Comparison of ENCODE assay signal across 9 mouse cellular contexts in genomic region chr7:80207314-80207731, GRCm38 (mm10). TPM values are rescaled to one million over a fixed set of nuclear protein-coding genes. Genes with fewer than 3 reads are reported as not detected.
A peak's percentile ranks its signal among the peaks of the same experiment; 100 is the strongest.
DNase-seq lines count a peak whose midpoint lies in the region; ATAC-seq and TF ChIP-seq lines count a peak whose summit lies in the region.
"Had no signal": no experiment of that assay in that cellular context is flagged by ENCODE, and none has a peak within 500 bp of the region (broad histone marks: within the 10 kb centered on the region; RNA-seq: fewer than 3 reads in every experiment).

No protein-coding gene starts in this region.

- no peak for ATAC-seq in hindbrain, embryonic 11.5 days (ENCODE audit: low FRiP score)
- ATAC-seq in G1E (ENCODE audit: extremely low read depth, insufficient number of reproducible peaks, low FRiP score, poor library complexity, severe bottlenecking) = no peak
- ATAC-seq in intestine, postnatal 0 days = peak; percentile 81
- ATAC-seq in liver, embryonic 15.5 days (ENCODE audit: insufficient read depth) = no peak
- ATAC-seq in midbrain, postnatal 0 days (ENCODE audit: low FRiP score) = no peak
- ATAC-seq in forebrain, embryonic 16.5 days = no peak

- WGBS in hindbrain, embryonic 10.5 days = 69% methylated on average over 3 of the region's 3 CpGs
- 75% methylated on average over 3 of the region's 3 CpGs for WGBS in hindbrain, embryonic 11.5 days
- WGBS in intestine, postnatal 0 days = 28% methylated on average over 3 of the region's 3 CpGs
- 20% methylated on average over 3 of the region's 3 CpGs for WGBS in liver, embryonic 15.5 days (ENCODE audit: insufficient replicate concordance)
- WGBS in midbrain, postnatal 0 days = 76% methylated on average over 3 of the region's 3 CpGs
- WGBS in forebrain, embryonic 16.5 days = 75% methylated on average over 3 of the region's 3 CpGs

- H3K9me3 ChIP-seq in hindbrain, embryonic 10.5 days = no peaks in the 10 kb centered on the region
- H3K9me3 ChIP-seq in hindbrain, embryonic 11.5 days (ENCODE audit: control insufficient read depth, low read length) = no peaks in the 10 kb centered on the region
- no peaks in the 10 kb centered on the region for H3K9me3 ChIP-seq in G1E (replicated peaks)
- no peaks in the 10 kb centered on the region for H3K9me3 ChIP-seq in intestine, postnatal 0 days (ENCODE audit: control insufficient read depth)
- H3K9me3 ChIP-seq in liver, embryonic 15.5 days (replicated peaks) = no peaks in the 10 kb centered on the region
- no peaks in the 10 kb centered on the region for H3K9me3 ChIP-seq in midbrain, postnatal 0 days (ENCODE audit: low read length)
- H3K9me3 ChIP-seq in forebrain, embryonic 16.5 days (ENCODE audit: control insufficient read depth, low read length) = no peaks in the 10 kb centered on the region

- H3K4me1 ChIP-seq in hindbrain, embryonic 10.5 days (replicated peaks) = peaks cover 75% of the 10 kb centered on the region
- no peaks in the 10 kb centered on the region; the same call in 1 of the 2 replicates for H3K4me1 ChIP-seq in hindbrain, embryonic 11.5 days (replicated peaks; ENCODE audit: control insufficient read depth, insufficient read depth, low read length)
- H3K4me1 ChIP-seq in G1E (ENCODE audit: insufficient read depth, low read depth, low read length) = peaks cover 99% of the 10 kb centered on the region
- peaks cover 21% of the 10 kb centered on the region; the same call in 1 of the 2 replicates for H3K4me1 ChIP-seq in intestine, postnatal 0 days (replicated peaks; ENCODE audit: control insufficient read depth, insufficient read depth, low read length)
- peaks cover 100% of the 10 kb centered on the region for H3K4me1 ChIP-seq in liver, embryonic 15.5 days (replicated peaks)
- H3K4me1 ChIP-seq in midbrain, postnatal 0 days (ENCODE audit: insufficient read depth, low read length) = no peaks in the 10 kb centered on the region; the same call in 1 of the 2 replicates
- H3K4me1 ChIP-seq in forebrain, embryonic 16.5 days (replicated peaks; ENCODE audit: control insufficient read depth, insufficient read depth, low read length) = peaks cover 41% of the 10 kb centered on the region

- DNase-seq in hindbrain, embryonic 10.5 days (ENCODE audit: low spot score) = no peak
- no peak for DNase-seq in hindbrain, embryonic 11.5 days (ENCODE audit: low spot score)
- no peak for DNase-seq in G1E (ENCODE audit: low spot score)
- no peak for DNase-seq in midbrain, postnatal 0 days (ENCODE audit: low spot score)
- DNase-seq in layer of hippocampus, adult 11-12 months (ENCODE audit: low spot score) = no peak

- H3K27me3 ChIP-seq in hindbrain, embryonic 10.5 days (ENCODE audit: insufficient read depth, poor library complexity, severe bottlenecking) = no peaks in the 10 kb centered on the region
- no peaks in the 10 kb centered on the region for H3K27me3 ChIP-seq in hindbrain, embryonic 11.5 days (ENCODE audit: control insufficient read depth, insufficient read depth, low read length)
- H3K27me3 ChIP-seq in G1E (ENCODE audit: insufficient read depth, low read length) = no peaks in the 10 kb centered on the region
- H3K27me3 ChIP-seq in intestine, postnatal 0 days (replicated peaks; ENCODE audit: control insufficient read depth, insufficient read depth, low read length) = no peaks in the 10 kb centered on the region
- H3K27me3 ChIP-seq in liver, embryonic 15.5 days = no peaks in the 10 kb centered on the region
- no peaks in the 10 kb centered on the region for H3K27me3 ChIP-seq in midbrain, postnatal 0 days (ENCODE audit: insufficient read depth, low read length)
- no peaks in the 10 kb centered on the region for H3K27me3 ChIP-seq in forebrain, embryonic 16.5 days (replicated peaks; ENCODE audit: control insufficient read depth, insufficient read depth, low read length)

- TF ChIP-seq CTCF in G1E (IDR thresholded peaks at IDR 0.05; ENCODE audit: low read depth, low read length) = no peak
- no peak for TF ChIP-seq CTCF in intestine, postnatal 0 days (IDR thresholded peaks at IDR 0.05; ENCODE audit: low read depth)
- TF ChIP-seq CTCF in midbrain, postnatal 0 days (IDR thresholded peaks at IDR 0.05) = no peak

- H3K36me3 ChIP-seq in hindbrain, embryonic 10.5 days = peaks cover 8% of the 10 kb centered on the region
- no peaks in the 10 kb centered on the region for H3K36me3 ChIP-seq in hindbrain, embryonic 11.5 days (ENCODE audit: control insufficient read depth, insufficient read depth, low read length)
- peaks cover 72% of the 10 kb centered on the region for H3K36me3 ChIP-seq in G1E (replicated peaks)
- peaks cover 15% of the 10 kb centered on the region; the same call in 1 of the 2 replicates for H3K36me3 ChIP-seq in intestine, postnatal 0 days (ENCODE audit: control insufficient read depth, insufficient read depth)
- peaks cover 30% of the 10 kb centered on the region for H3K36me3 ChIP-seq in liver, embryonic 15.5 days (replicated peaks)
- H3K36me3 ChIP-seq in midbrain, postnatal 0 days (ENCODE audit: insufficient read depth, low read length) = 0 out of 2 replicates have a peak, but pooled peaks cover 3% of the 10 kb centered on the region
- H3K36me3 ChIP-seq in forebrain, embryonic 16.5 days (ENCODE audit: control insufficient read depth, insufficient read depth) = no peaks in the 10 kb centered on the region

- peak overlapping the region; percentile 30 for H3K27ac ChIP-seq in hindbrain, embryonic 10.5 days
- no peak overlapping the region for H3K27ac ChIP-seq in hindbrain, embryonic 11.5 days (ENCODE audit: low read depth, low read length)
- H3K27ac ChIP-seq in intestine, postnatal 0 days (ENCODE audit: low read depth, low read length) = peak overlapping the region; percentile 97
- peak overlapping the region; percentile 100 for H3K27ac ChIP-seq in liver, embryonic 15.5 days (replicated peaks)
- no peak overlapping the region for H3K27ac ChIP-seq in midbrain, postnatal 0 days (ENCODE audit: low read depth, low read length)
- no peak overlapping the region for H3K27ac ChIP-seq in forebrain, embryonic 16.5 days (ENCODE audit: low read length)
- H3K27ac ChIP-seq: hindbrain, postnatal 0 days had no signal

- no peak overlapping the region for H3K9ac ChIP-seq in hindbrain, embryonic 11.5 days (ENCODE audit: low read depth, low read length)
- H3K9ac ChIP-seq in intestine, postnatal 0 days (ENCODE audit: low read depth, low read length) = peak overlapping the region; percentile 34
- H3K9ac ChIP-seq in liver, embryonic 15.5 days = peak overlapping the region; percentile 71
- H3K9ac ChIP-seq in midbrain, postnatal 0 days (replicated peaks; ENCODE audit: low read length, poor library complexity, severe bottlenecking) = no peak overlapping the region
- H3K9ac ChIP-seq in forebrain, embryonic 16.5 days (replicated peaks; ENCODE audit: low read depth, low read length) = no peak overlapping the region

- H3K4me3 ChIP-seq in hindbrain, embryonic 10.5 days = no peak overlapping the region
- no peak overlapping the region for H3K4me3 ChIP-seq in hindbrain, embryonic 11.5 days (ENCODE audit: low read depth, low read length)
- H3K4me3 ChIP-seq in G1E (ENCODE audit: low read depth, low read length) = peak overlapping the region; percentile 67; the same call in 1 of the 2 replicates
- no peak overlapping the region for H3K4me3 ChIP-seq in intestine, postnatal 0 days (ENCODE audit: low read depth, low read length)
- H3K4me3 ChIP-seq in liver, embryonic 15.5 days (replicated peaks) = peak overlapping the region; percentile 40
- H3K4me3 ChIP-seq in midbrain, postnatal 0 days (ENCODE audit: low read depth, low read length) = no peak overlapping the region
- no peak overlapping the region for H3K4me3 ChIP-seq in forebrain, embryonic 16.5 days (replicated peaks; ENCODE audit: low read length)

- H3K4me2 ChIP-seq in hindbrain, embryonic 11.5 days (replicated peaks; ENCODE audit: low read depth, low read length) = no peak overlapping the region
- H3K4me2 ChIP-seq in intestine, postnatal 0 days (replicated peaks; ENCODE audit: low read depth) = peak overlapping the region; percentile 30; the same call in 1 of the 2 replicates
- peak overlapping the region; percentile 91 for H3K4me2 ChIP-seq in liver, embryonic 15.5 days
- H3K4me2 ChIP-seq in midbrain, postnatal 0 days (ENCODE audit: low read depth, low read length, poor library complexity, severe bottlenecking) = no peak overlapping the region
- H3K4me2 ChIP-seq in forebrain, embryonic 16.5 days (ENCODE audit: low read length) = no peak overlapping the region

RNA-seq across cellular contexts. Expression of gene Sema4b, which starts 20.7 kb away (rescaled TPM):
- 14.0 and 17.5 TPM in 2 replicates for polyA plus RNA-seq in hindbrain, embryonic 10.5 days (2016; fragmentation: Nextera tagmentation; extraction: Ambion mirVana)
- polyA plus RNA-seq in hindbrain, embryonic 11.5 days (2014; fragmentation: Nextera tagmentation; extraction: Ambion mirVana) = 10.5 and 15.6 TPM in 2 replicates
- total RNA-seq in G1E (2014; fragmentation: Nextera tagmentation) (35.6 and 69.0 TPM in 2 replicates), G1E (2017) (21.7 and 23.9 TPM in 2 replicates)
- 19.0 and 26.5 TPM in 2 replicates for polyA plus RNA-seq in G1E (2012)
- polyA plus RNA-seq in intestine, postnatal 0 days (2015; fragmentation: Nextera tagmentation; extraction: Ambion mirVana) = 23.1 and 25.1 TPM in 2 replicates
- 15.2 and 15.5 TPM in 2 replicates for polyA plus RNA-seq in liver, embryonic 15.5 days (2015; fragmentation: Nextera tagmentation; extraction: Ambion mirVana)
- 40.3 and 43.7 TPM in 2 replicates for total RNA-seq in midbrain, postnatal 0 days (2014; rRNA removed)
- polyA plus RNA-seq in midbrain, postnatal 0 days (2015; fragmentation: Nextera tagmentation; extraction: Ambion mirVana) = 26.3 and 29.2 TPM in 2 replicates
- polyA plus RNA-seq in forebrain, embryonic 16.5 days (2015; fragmentation: Nextera tagmentation; extraction: Ambion mirVana) = 20.6 and 26.6 TPM in 2 replicates

RNA-seq across cellular contexts. Expression of gene Cib1, which starts 25.3 kb away (rescaled TPM):
- 74.8 and 79.6 TPM in 2 replicates for polyA plus RNA-seq in hindbrain, embryonic 10.5 days (2016; fragmentation: Nextera tagmentation; extraction: Ambion mirVana)
- 58.9 and 61.7 TPM in 2 replicates for polyA plus RNA-seq in hindbrain, embryonic 11.5 days (2014; fragmentation: Nextera tagmentation; extraction: Ambion mirVana)
- total RNA-seq in G1E (2014; fragmentation: Nextera tagmentation) (35.2 and 44.2 TPM in 2 replicates), G1E (2017) (82.9 and 124 TPM in 2 replicates)
- 43.6 and 49.6 TPM in 2 replicates for polyA plus RNA-seq in G1E (2012)
- 526 and 531 TPM in 2 replicates for polyA plus RNA-seq in intestine, postnatal 0 days (2015; fragmentation: Nextera tagmentation; extraction: Ambion mirVana)
- polyA plus RNA-seq in liver, embryonic 15.5 days (2015; fragmentation: Nextera tagmentation; extraction: Ambion mirVana) = 84.7 and 85.0 TPM in 2 replicates
- total RNA-seq in midbrain, postnatal 0 days (2014; rRNA removed) = 15.2 and 22.3 TPM in 2 replicates
- 30.6 and 33.7 TPM in 2 replicates for polyA plus RNA-seq in midbrain, postnatal 0 days (2015; fragmentation: Nextera tagmentation; extraction: Ambion mirVana)
- polyA plus RNA-seq in forebrain, embryonic 16.5 days (2015; fragmentation: Nextera tagmentation; extraction: Ambion mirVana) = 26.5 and 26.7 TPM in 2 replicates

RNA-seq across cellular contexts. Expression of gene Gdpgp1, which starts 25.3 kb away (rescaled TPM):
- polyA plus RNA-seq in hindbrain, embryonic 10.5 days (2016; fragmentation: Nextera tagmentation; extraction: Ambion mirVana) = 6.2 and 6.5 TPM in 2 replicates
- 5.0 and 5.6 TPM in 2 replicates for polyA plus RNA-seq in hindbrain, embryonic 11.5 days (2014; fragmentation: Nextera tagmentation; extraction: Ambion mirVana)
- total RNA-seq in G1E (2014; fragmentation: Nextera tagmentation) (10.2 and 14.1 TPM in 2 replicates), G1E (2017) (5.9 and 6.2 TPM in 2 replicates)
- 3.7 and 3.8 TPM in 2 replicates for polyA plus RNA-seq in G1E (2012)
- 6.5 and 7.4 TPM in 2 replicates for polyA plus RNA-seq in intestine, postnatal 0 days (2015; fragmentation: Nextera tagmentation; extraction: Ambion mirVana)
- 2.0 and 2.1 TPM in 2 replicates for polyA plus RNA-seq in liver, embryonic 15.5 days (2015; fragmentation: Nextera tagmentation; extraction: Ambion mirVana)
- 5.9 and 7.4 TPM in 2 replicates for total RNA-seq in midbrain, postnatal 0 days (2014; rRNA removed)
- 2.5 and 2.8 TPM in 2 replicates for polyA plus RNA-seq in midbrain, postnatal 0 days (2015; fragmentation: Nextera tagmentation; extraction: Ambion mirVana)
- polyA plus RNA-seq in forebrain, embryonic 16.5 days (2015; fragmentation: Nextera tagmentation; extraction: Ambion mirVana) = 3.4 and 3.9 TPM in 2 replicates

RNA-seq across cellular contexts. Expression of gene Ttll13, which starts 38.9 kb away (rescaled TPM):
- polyA plus RNA-seq in hindbrain, embryonic 10.5 days (2016; fragmentation: Nextera tagmentation; extraction: Ambion mirVana) = 0.70 and 0.98 TPM in 2 replicates
- polyA plus RNA-seq in hindbrain, embryonic 11.5 days (2014; fragmentation: Nextera tagmentation; extraction: Ambion mirVana) = 1.1 and 1.4 TPM in 2 replicates
- total RNA-seq in G1E (2014; fragmentation: Nextera tagmentation) = 1.5 and 3.7 TPM in 2 replicates
- 0.35 and 3.3 TPM in 2 replicates for total RNA-seq in G1E (2017)
- 0.13 and 0.26 TPM in 2 replicates for polyA plus RNA-seq in G1E (2012)
- polyA plus RNA-seq in intestine, postnatal 0 days (2015; fragmentation: Nextera tagmentation; extraction: Ambion mirVana) = 0.77 and 1.3 TPM in 2 replicates
- polyA plus RNA-seq in liver, embryonic 15.5 days (2015; fragmentation: Nextera tagmentation; extraction: Ambion mirVana) = 0.16 and 0.20 TPM in 2 replicates
- 1.2 and 1.6 TPM in 2 replicates for total RNA-seq in midbrain, postnatal 0 days (2014; rRNA removed)
- 2.4 and 3.2 TPM in 2 replicates for polyA plus RNA-seq in midbrain, postnatal 0 days (2015; fragmentation: Nextera tagmentation; extraction: Ambion mirVana)
- 1.0 and 1.2 TPM in 2 replicates for polyA plus RNA-seq in forebrain, embryonic 16.5 days (2015; fragmentation: Nextera tagmentation; extraction: Ambion mirVana)

RNA-seq across cellular contexts. Expression of gene Ngrn, which starts 53.7 kb away (rescaled TPM):
- polyA plus RNA-seq in hindbrain, embryonic 10.5 days (2016; fragmentation: Nextera tagmentation; extraction: Ambion mirVana) = 40.4 and 47.4 TPM in 2 replicates
- polyA plus RNA-seq in hindbrain, embryonic 11.5 days (2014; fragmentation: Nextera tagmentation; extraction: Ambion mirVana) = 49.5 and 51.6 TPM in 2 replicates
- total RNA-seq in G1E (2014; fragmentation: Nextera tagmentation) (40.6 and 61.3 TPM in 2 replicates), G1E (2017) (76.2 and 82.7 TPM in 2 replicates)
- polyA plus RNA-seq in G1E (2012) = 41.9 and 43.6 TPM in 2 replicates
- polyA plus RNA-seq in intestine, postnatal 0 days (2015; fragmentation: Nextera tagmentation; extraction: Ambion mirVana) = 28.2 and 30.2 TPM in 2 replicates
- 25.4 and 28.3 TPM in 2 replicates for polyA plus RNA-seq in liver, embryonic 15.5 days (2015; fragmentation: Nextera tagmentation; extraction: Ambion mirVana)
- 50.9 and 76.4 TPM in 2 replicates for total RNA-seq in midbrain, postnatal 0 days (2014; rRNA removed)
- polyA plus RNA-seq in midbrain, postnatal 0 days (2015; fragmentation: Nextera tagmentation; extraction: Ambion mirVana) = 80.6 and 84.8 TPM in 2 replicates
- 66.9 and 67.9 TPM in 2 replicates for polyA plus RNA-seq in forebrain, embryonic 16.5 days (2015; fragmentation: Nextera tagmentation; extraction: Ambion mirVana)

Comparison
In these comparisons a context has a peak if more than half of its experiments do, and no peak if none do; other contexts are left out.
1. H3K27ac ChIP-seq: peak in hindbrain, embryonic 10.5 days (single experiment), intestine, postnatal 0 days (single experiment) and liver, embryonic 15.5 days (single experiment); none in hindbrain, embryonic 11.5 days (single experiment), midbrain, postnatal 0 days (single experiment) and forebrain, embryonic 16.5 days (single experiment).
2. H3K4me3 ChIP-seq: peak in G1E (single experiment) and liver, embryonic 15.5 days (single experiment); none in hindbrain, embryonic 10.5 days (single experiment), hindbrain, embryonic 11.5 days (single experiment), intestine, postnatal 0 days (single experiment), midbrain, postnatal 0 days (single experiment) and forebrain, embryonic 16.5 days (single experiment).
3. H3K4me2 ChIP-seq: peak in intestine, postnatal 0 days (single experiment) and liver, embryonic 15.5 days (single experiment); none in hindbrain, embryonic 11.5 days (single experiment), midbrain, postnatal 0 days (single experiment) and forebrain, embryonic 16.5 days (single experiment).
4. H3K9ac ChIP-seq: peak in intestine, postnatal 0 days (single experiment) and liver, embryonic 15.5 days (single experiment); none in hindbrain, embryonic 11.5 days (single experiment), midbrain, postnatal 0 days (single experiment) and forebrain, embryonic 16.5 days (single experiment).